Mouse (Mus musculus) myocyte (in vitro differentiated cells): ENCODE data around the gene Tsc1.

Experiments used
- CEBPB ChIP-seq: IDR thresholded peaks from 2 replicates; pipeline ENCODE4 v1.6.1; 2011; ENCODE audit warnings: mild to moderate bottlenecking, moderate library complexity; ENCODE audit not compliant: poor library complexity, insufficient read depth, severe bottlenecking
- MYOG ChIP-seq, 3 experiments: IDR thresholded peaks; one replicate each; pipeline ENCODE4 v1.6.1; 2011; ENCODE audit warnings: control low read depth in 2 of 3, low read depth in 2 of 3, mild to moderate bottlenecking in 2 of 3; ENCODE audit not compliant: insufficient read length in 2 of 3, control insufficient read depth in 1 of 3, insufficient read depth in 1 of 3
- POLR2A ChIP-seq: IDR thresholded peaks from one replicate; pipeline ENCODE4 v1.6.1; 2011; ENCODE audit warnings: low read depth, mild to moderate bottlenecking, control low read depth, moderate library complexity; ENCODE audit not compliant: insufficient read length
- POLR2AphosphoS2 ChIP-seq: IDR thresholded peaks from one replicate; pipeline ENCODE4 v1.6.1; 2011; ENCODE audit warnings: low read depth, control low read depth; ENCODE audit not compliant: insufficient read length
- SRF ChIP-seq: IDR thresholded peaks from one replicate; pipeline ENCODE4 v1.6.1; 2011; ENCODE audit warnings: low read depth; ENCODE audit not compliant: control insufficient read depth, insufficient read length
- TCF12 ChIP-seq: IDR thresholded peaks from one replicate; pipeline ENCODE4 v1.6.1; 2011; ENCODE audit warnings: mild to moderate bottlenecking, control low read depth; ENCODE audit not compliant: poor library complexity, insufficient read depth, severe bottlenecking
- USF1 ChIP-seq: IDR thresholded peaks from one replicate; pipeline ENCODE4 v1.6.1; 2011; ENCODE audit warnings: low read depth, mild to moderate bottlenecking, control low read depth, moderate library complexity

DNA sequence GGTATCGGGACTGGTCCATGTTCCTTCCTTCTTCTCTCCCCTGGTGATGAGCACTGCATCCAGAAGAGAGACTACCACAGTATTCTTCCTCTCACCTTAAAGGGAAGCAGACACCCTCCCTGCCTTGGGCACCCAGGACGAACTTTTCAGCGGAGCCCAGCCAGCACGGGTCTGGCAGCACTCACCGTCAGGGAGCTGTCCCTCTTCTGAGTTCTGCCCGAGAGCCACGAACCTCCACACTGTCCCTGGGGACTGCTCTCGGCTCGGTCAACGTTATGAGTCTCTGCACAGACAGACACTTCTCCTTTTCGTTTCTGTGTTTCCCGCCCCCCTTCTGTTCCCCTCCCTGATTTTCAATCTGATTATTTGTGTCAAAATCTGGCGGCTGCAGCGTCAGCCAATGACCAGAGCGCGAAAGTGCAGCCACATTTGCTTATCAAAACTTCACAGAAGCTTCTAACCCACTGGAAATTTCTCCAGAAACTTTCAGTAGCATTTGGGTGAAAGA lies 19.3 kb upstream of the Tsc1 start, which contains the start of gene Gfi1b:
- no peak for TF ChIP-seq POLR2A
- no peak for TF ChIP-seq MYOG (IDR thresholded peaks at IDR 0.05; ENCODE audit: control insufficient read depth in 1 of 3, insufficient read depth in 1 of 3, insufficient read length in 2 of 3, low read depth in 2 of 3)
- no peak for TF ChIP-seq CEBPB
- TF ChIP-seq POLR2AphosphoS2 = no peak
- no peak for TF ChIP-seq SRF
- no peak for TF ChIP-seq USF1
- no peak for TF ChIP-seq TCF12
